Mouse (Mus musculus) limb, embryonic 11.5 days (tissue): ENCODE data around the gene Armc5. TPM values are rescaled to one million over a fixed set of nuclear protein-coding genes. Genes with fewer than 3 reads are reported as not detected.
A peak's percentile ranks its signal among the peaks of the same experiment; 100 is the strongest.

Experiments used
- ATAC-seq: fragments of 200-750 bp; cut with Nextera tagmentation; 2 replicates; pipeline ENCODE4 v1.8.0; 2017; ENCODE audit warnings: low read depth; ENCODE audit not compliant: insufficient number of reproducible peaks, low FRiP score, low TSS enrichment
- DNase-seq: peaks from one replicate; pipeline ENCODE4 v3.0.0-alpha.2; 2015; ENCODE audit warnings: low spot score
- H3K27ac ChIP-seq: fragments of 300-500 bp; sonication (generic); replicated peaks from 2 replicates; pipeline ENCODE4 v1.5.1; 2014; ENCODE audit warnings: low read depth, mild to moderate bottlenecking, low read length
- H3K27me3 ChIP-seq: fragments of 300-500 bp; sonication (generic); 2 replicates; pipeline ENCODE4 v1.6.1; 2014; ENCODE audit warnings: mild to moderate bottlenecking, low read length, mixed read lengths; ENCODE audit not compliant: control insufficient read depth, insufficient read depth
- H3K36me3 ChIP-seq: fragments of 300-500 bp; sonication (generic); 2 replicates; pipeline ENCODE4 v1.6.1; 2014; ENCODE audit warnings: mild to moderate bottlenecking, low read length, moderate library complexity, mixed read lengths; ENCODE audit not compliant: control insufficient read depth, insufficient read depth
- H3K4me1 ChIP-seq: fragments of 300-500 bp; sonication (generic); 2 replicates; pipeline ENCODE4 v1.6.1; 2014; ENCODE audit warnings: low read length, mixed read lengths; ENCODE audit not compliant: control insufficient read depth, insufficient read depth
- H3K4me2 ChIP-seq: fragments of 300-500 bp; sonication (generic); 2 replicates; pipeline ENCODE4 v1.6.1; 2014; ENCODE audit warnings: low read depth, mild to moderate bottlenecking, moderate library complexity; ENCODE audit not compliant: severe bottlenecking
- H3K4me3 ChIP-seq: fragments of 300-500 bp; sonication (generic); 2 replicates; pipeline ENCODE4 v1.5.1; 2014; ENCODE audit warnings: low read depth, low read length
- H3K9ac ChIP-seq: fragments of 300-500 bp; sonication (generic); 2 replicates; pipeline ENCODE4 v1.6.1; 2014; ENCODE audit warnings: mild to moderate bottlenecking, low read length
- H3K9me3 ChIP-seq: fragments of 300-500 bp; sonication (generic); 2 replicates; pipeline ENCODE4 v1.6.1; 2016; ENCODE audit warnings: low read length; ENCODE audit not compliant: control insufficient read depth
- WGBS: fragments of 180-500 bp; shearing (Covaris S2); extraction: QIAGEN DNeasy Blood & Tissue Kit; methylation state at CpG from one replicate; pipeline ENCODE4 v1.1.7; 2014; 5-methylcytosine and 5-hydroxymethylcytosine counted together
- polyA plus RNA-seq: library from polyadenylated mRNA; unstranded; fragments of >200 nt; fragmentation: Nextera tagmentation; extraction: Ambion mirVana; gene quantifications from 2 replicates; pipeline ENCODE4 v1.2.1, GENCODE M21; 2014

Gene Armc5
- polyA plus RNA-seq, 1 experiment from 2014 or later = 9.7 TPM

GRCm38 (mm10) chr7:128219952-128220351, 17.2 kb upstream of the Armc5 start:
- 0 out of 2 replicates have a peak, but pooled peaks cover 2% of the 10 kb centered on the region for H3K4me1 ChIP-seq
- no peak overlapping the region for H3K4me2 ChIP-seq
- no peaks in the 10 kb centered on the region for H3K27me3 ChIP-seq
- no peak overlapping the region for H3K27ac ChIP-seq
- H3K9me3 ChIP-seq = no peaks in the 10 kb centered on the region
- no peak overlapping the region for H3K9ac ChIP-seq
- no peak overlapping the region for H3K4me3 ChIP-seq
- WGBS = 82% methylated on average over 4 of the region's 4 CpGs
- no peaks in the 10 kb centered on the region for H3K36me3 ChIP-seq
- no peak for ATAC-seq
- no peak for DNase-seq

- WGBS = 88% methylated on average over 3 of the region's 3 CpGs
- Histone ChIP-seq H3K4me2 (no peak overlapping the region), H3K9me3 (no peaks in the 10 kb centered on the region), H3K4me3 (no peak overlapping the region), H3K27me3 (no peaks in the 10 kb centered on the region), H3K36me3 (no peaks in the 10 kb centered on the region), H3K9ac (no peak overlapping the region), H3K27ac (no peak overlapping the region), H3K4me1 (0 out of 2 replicates have a peak, but pooled peaks cover 2% of the 10 kb centered on the region)
- ATAC-seq (no peak), DNase-seq (no peak)
Observed at GRCm38 (mm10) chr7:128220936-128221335, 16.2 kb upstream of the Armc5 start.

GRCm38 (mm10) chr7:128231741-128232140, 5.4 kb upstream of the Armc5 start:
- ATAC-seq (no peak), DNase-seq (peak; percentile 36)
- Histone ChIP-seq H3K9ac (no peak overlapping the region), H3K4me1 (peaks cover 3% of the 10 kb centered on the region; the same call in 1 of the 2 replicates), H3K4me2 (no peak overlapping the region), H3K4me3 (no peak overlapping the region), H3K9me3 (no peaks in the 10 kb centered on the region), H3K36me3 (no peaks in the 10 kb centered on the region), H3K27ac (no peak overlapping the region), H3K27me3 (no peaks in the 10 kb centered on the region)
- WGBS = 41% methylated on average over 8 of the region's 8 CpGs

GRCm38 (mm10) chr7:128234796-128235195, 2.3 kb upstream of the Armc5 start:
- no peaks in the 10 kb centered on the region for H3K9me3 ChIP-seq
- 78% methylated on average over 2 of the region's 2 CpGs for WGBS
- no peak for ATAC-seq
- no peak for DNase-seq
- no peak overlapping the region for H3K4me2 ChIP-seq
- H3K27ac ChIP-seq = no peak overlapping the region
- H3K36me3 ChIP-seq = no peaks in the 10 kb centered on the region
- no peaks in the 10 kb centered on the region for H3K27me3 ChIP-seq
- H3K4me1 ChIP-seq = peaks cover 6% of the 10 kb centered on the region; the same call in 1 of the 2 replicates
- no peak overlapping the region for H3K9ac ChIP-seq
- H3K4me3 ChIP-seq = no peak overlapping the region

- ATAC-seq (no peak), DNase-seq (no peak)
- Histone ChIP-seq H3K27ac (no peak overlapping the region), H3K9me3 (no peaks in the 10 kb centered on the region), H3K27me3 (no peaks in the 10 kb centered on the region), H3K36me3 (no peaks in the 10 kb centered on the region; the same call in 1 of the 2 replicates), H3K4me1 (peaks cover 6% of the 10 kb centered on the region; the same call in 1 of the 2 replicates), H3K4me2 (no peak overlapping the region), H3K9ac (no peak overlapping the region), H3K4me3 (no peak overlapping the region)
- 100% methylated on average over 1 of the region's 1 CpGs for WGBS
Observed at GRCm38 (mm10) chr7:128235481-128235880, 1.7 kb upstream of the Armc5 start.

- Histone ChIP-seq H3K27ac (no peak overlapping the region), H3K36me3 (peaks cover 3% of the 10 kb centered on the region; the same call in 1 of the 2 replicates)
Observed at GRCm38 (mm10) chr7:128236426-128236825, 716 bp upstream of the Armc5 start.

GRCm38 (mm10) chr7:128237593-128237926, 418 bp downstream of the Armc5 start:
- H3K27ac ChIP-seq = peak overlapping the region; percentile 90
- peak overlapping the region; percentile 68 for H3K9ac ChIP-seq
- DNase-seq (no peak), ATAC-seq (peak; percentile 67)
- H3K27me3 ChIP-seq = no peaks in the 10 kb centered on the region
- peak overlapping the region; percentile 84 for H3K4me2 ChIP-seq
- WGBS = 0% methylated on average over 25 of the region's 25 CpGs
- H3K4me1 ChIP-seq = peaks cover 3% of the 10 kb centered on the region; the same call in 1 of the 2 replicates
- peak overlapping the region; percentile 63 for H3K4me3 ChIP-seq
- no peaks in the 10 kb centered on the region for H3K9me3 ChIP-seq
- peaks cover 5% of the 10 kb centered on the region; the same call in 1 of the 2 replicates for H3K36me3 ChIP-seq

More at GRCm38 (mm10) chr7:128236426-128236825, 716 bp upstream of the Armc5 start:
- H3K4me1 ChIP-seq = peaks cover 6% of the 10 kb centered on the region; the same call in 1 of the 2 replicates
- H3K9ac ChIP-seq = no peak overlapping the region
- H3K4me3 ChIP-seq = no peak overlapping the region
- no peaks in the 10 kb centered on the region for H3K27me3 ChIP-seq
- DNase-seq = no peak
- H3K9me3 ChIP-seq = no peaks in the 10 kb centered on the region
- WGBS = 91% methylated on average over 13 of the region's 13 CpGs
- H3K4me2 ChIP-seq = no peak overlapping the region
- ATAC-seq = no peak

- H3K9me3 ChIP-seq = no peaks in the 10 kb centered on the region
- peak within 1 kb of the TSS; percentile 84 for H3K4me2 ChIP-seq
- ATAC-seq (peak; percentile 92), DNase-seq (peak; percentile 100)
- peak within 1 kb of the TSS; percentile 63 for H3K4me3 ChIP-seq
- peak within 1 kb of the TSS; percentile 77 for H3K9ac ChIP-seq
- H3K36me3 ChIP-seq = peaks cover 8% of the 10 kb centered on the region; the same call in 1 of the 2 replicates
- WGBS = under 1% methylated on average over 72 of the region's 72 CpGs
- 0 out of 2 replicates have a peak, but pooled peaks cover 3% of the 10 kb centered on the region for H3K4me1 ChIP-seq
- peak within 1 kb of the TSS; percentile 90 for H3K27ac ChIP-seq
- H3K27me3 ChIP-seq = no peaks in the 10 kb centered on the region
Observed at GRCm38 (mm10) chr7:128237927-128238778, 1.0 kb downstream of the Armc5 start, which contains the start of gene 9130023H24Rik. 9130023H24Rik (minus strand) TSS chr7:128238031.
